ENCODE assay signal across 8 mouse cellular contexts in the genomic region with DNA sequence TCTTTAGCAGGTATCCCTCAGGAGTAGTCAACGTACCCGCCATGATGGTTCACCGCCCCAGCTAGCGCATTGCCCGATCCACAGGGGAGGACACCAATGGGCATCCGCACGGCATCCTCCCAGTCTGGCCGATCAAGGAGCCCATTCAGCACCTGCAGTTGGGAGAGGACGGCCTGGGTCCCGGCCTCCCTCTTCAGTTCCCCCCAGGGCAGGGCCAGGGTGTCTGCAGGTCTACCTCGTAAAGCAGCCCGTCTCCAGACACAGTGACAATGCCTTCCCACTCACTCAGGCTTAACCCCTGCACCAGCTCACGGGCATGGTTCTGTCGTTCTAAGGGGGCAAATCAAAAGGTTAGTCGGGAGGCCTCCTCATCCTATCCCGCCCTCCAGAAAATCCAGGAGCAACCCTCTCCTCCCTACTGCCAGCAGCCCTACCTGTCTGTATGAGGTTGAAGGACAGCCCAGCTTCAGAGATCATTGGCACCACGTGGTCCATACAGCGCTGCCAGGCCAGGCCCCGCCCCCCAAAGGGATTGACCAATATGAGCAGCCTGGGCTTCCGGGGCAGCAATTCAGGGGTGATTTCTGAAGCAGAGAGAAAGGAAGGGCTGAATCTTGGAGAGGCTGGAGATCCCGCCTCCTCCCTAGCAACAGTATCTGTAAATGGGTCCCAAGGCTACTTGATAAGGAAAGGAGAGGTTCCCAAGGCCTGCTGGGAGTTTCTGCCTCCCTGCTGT. TPM values are rescaled to one million over a fixed set of nuclear protein-coding genes. Genes with fewer than 3 reads are reported as not detected.
DNase-seq lines count a peak whose midpoint lies in the region; ATAC-seq and TF ChIP-seq lines count a peak whose summit lies in the region.

No protein-coding gene starts in this region.

- peaks cover 16% of the 10 kb centered on the region for H3K4me1 ChIP-seq in cortical plate, adult 2 months (ENCODE audit: control insufficient read depth, insufficient read depth, low read length)
- peaks cover 52% of the 10 kb centered on the region for H3K4me1 ChIP-seq in forebrain, embryonic 16.5 days (replicated peaks; ENCODE audit: control insufficient read depth, insufficient read depth, low read length)
- H3K4me1 ChIP-seq in forebrain, embryonic 10.5 days = peaks cover 73% of the 10 kb centered on the region

- peak; percentile 99 for DNase-seq in heart, adult 11 months
- no peak for DNase-seq in heart, adult 8-10 months (ENCODE audit: low spot score)
- peak; percentile 49 for DNase-seq in Muller cell, postnatal 12 days (ENCODE audit: inconsistent ontology term)
- peak; percentile 82 for DNase-seq in lung, postnatal 10 days
- DNase-seq in spleen, postnatal 10 days (ENCODE audit: low spot score in 2 of 2) = no peak
- no peak for DNase-seq in forebrain, embryonic 10.5 days (ENCODE audit: extremely low spot score, low spot score)

- ATAC-seq in forebrain, embryonic 16.5 days = no peak

- 89% methylated on average over 21 of the region's 21 CpGs for WGBS in forebrain, embryonic 16.5 days
- 90% methylated on average over 21 of the region's 21 CpGs for WGBS in forebrain, embryonic 10.5 days

- no peak overlapping the region for H3K9ac ChIP-seq in forebrain, embryonic 16.5 days (replicated peaks; ENCODE audit: low read depth, low read length)

- H3K27ac ChIP-seq in cortical plate, adult 2 months (ENCODE audit: insufficient read depth, low read length) = no peak overlapping the region
- H3K27ac ChIP-seq in forebrain, embryonic 16.5 days (ENCODE audit: low read length) = no peak overlapping the region
- no peak overlapping the region for H3K27ac ChIP-seq in forebrain, embryonic 10.5 days

- no peaks in the 10 kb centered on the region for H3K9me3 ChIP-seq in forebrain, embryonic 16.5 days (ENCODE audit: control insufficient read depth, low read length)
- H3K9me3 ChIP-seq in forebrain, embryonic 10.5 days = no peaks in the 10 kb centered on the region

- peaks cover 29% of the 10 kb centered on the region for H3K36me3 ChIP-seq in forebrain, embryonic 16.5 days (ENCODE audit: control insufficient read depth, insufficient read depth)
- peaks cover 45% of the 10 kb centered on the region for H3K36me3 ChIP-seq in forebrain, embryonic 10.5 days (replicated peaks)

- TF ChIP-seq CTCF in cortical plate, adult 2 months (IDR thresholded peaks at IDR 0.05; ENCODE audit: extremely low read depth, insufficient read depth, low read length) = no peak

- H3K27me3 ChIP-seq in forebrain, embryonic 16.5 days (replicated peaks; ENCODE audit: control insufficient read depth, insufficient read depth, low read length) = no peaks in the 10 kb centered on the region
- no peaks in the 10 kb centered on the region for H3K27me3 ChIP-seq in forebrain, embryonic 10.5 days (ENCODE audit: poor library complexity, severe bottlenecking)

- 0 out of 2 replicates have a peak, but pooled peaks have one; percentile 20 for TF ChIP-seq POLR2A in cortical plate, adult 2 months (IDR thresholded peaks at IDR 0.05; ENCODE audit: extremely low read depth, insufficient read depth, low read length)

- no peak overlapping the region for H3K4me3 ChIP-seq in cortical plate, adult 2 months (ENCODE audit: insufficient read depth, low read length)
- H3K4me3 ChIP-seq in forebrain, embryonic 16.5 days (replicated peaks; ENCODE audit: low read length) = no peak overlapping the region
- no peak overlapping the region for H3K4me3 ChIP-seq in forebrain, embryonic 10.5 days

- H3K4me2 ChIP-seq in forebrain, embryonic 16.5 days (ENCODE audit: low read length) = no peak overlapping the region

RNA-seq across cellular contexts. Expression of gene Rpl18, which starts 3.1 kb away (rescaled TPM):
- 100 to 1,000 TPM; 552 to 697 (median 598) TPM for total RNA-seq in heart, adult 8-10 months (2022)
- 255 and 261 TPM in 2 replicates for polyA plus RNA-seq in cortical plate, adult 2 months (2012; rRNA removed)
- polyA plus RNA-seq in forebrain, embryonic 16.5 days (2015; fragmentation: Nextera tagmentation; extraction: Ambion mirVana) = 567 and 579 TPM in 2 replicates
- 1,181 and 1,186 TPM in 2 replicates for polyA plus RNA-seq in forebrain, embryonic 10.5 days (2016; fragmentation: Nextera tagmentation; extraction: Ambion mirVana)

RNA-seq across cellular contexts. Expression of gene Sphk2, which starts 5.6 kb away (rescaled TPM):
- total RNA-seq in heart, adult 8-10 months (2022) = 10 to 100 TPM; 15.3 to 19.3 (median 18.4) TPM
- polyA plus RNA-seq in cortical plate, adult 2 months (2012; rRNA removed) = 22.5 and 23.5 TPM in 2 replicates
- polyA plus RNA-seq in forebrain, embryonic 16.5 days (2015; fragmentation: Nextera tagmentation; extraction: Ambion mirVana) = 29.9 and 31.1 TPM in 2 replicates
- polyA plus RNA-seq in forebrain, embryonic 10.5 days (2016; fragmentation: Nextera tagmentation; extraction: Ambion mirVana) = 34.0 and 36.6 TPM in 2 replicates

RNA-seq across cellular contexts. Expression of gene Dbp, which starts 7.3 kb away (rescaled TPM):
- total RNA-seq in heart, adult 8-10 months (2022) = 100 to 1,000 TPM in 3 of 4 experiments, 10 to 100 TPM in 1; 72.2 to 183 (median 152) TPM
- 251 and 257 TPM in 2 replicates for polyA plus RNA-seq in cortical plate, adult 2 months (2012; rRNA removed)
- polyA plus RNA-seq in forebrain, embryonic 16.5 days (2015; fragmentation: Nextera tagmentation; extraction: Ambion mirVana) = 4.1 and 4.3 TPM in 2 replicates
- polyA plus RNA-seq in forebrain, embryonic 10.5 days (2016; fragmentation: Nextera tagmentation; extraction: Ambion mirVana) = 2.6 and 2.7 TPM in 2 replicates

RNA-seq across cellular contexts. Expression of gene Fam83e, which starts 8.8 kb away (rescaled TPM):
- under 1 TPM; 0.19 to 0.55 (median 0.44) TPM for total RNA-seq in heart, adult 8-10 months (2022)
- polyA plus RNA-seq in cortical plate, adult 2 months (2012; rRNA removed) = 0.19 and 0.21 TPM in 2 replicates
- polyA plus RNA-seq in forebrain, embryonic 16.5 days (2015; fragmentation: Nextera tagmentation; extraction: Ambion mirVana) = 0.60 and 1.1 TPM in 2 replicates
- 2.6 and 3.3 TPM in 2 replicates for polyA plus RNA-seq in forebrain, embryonic 10.5 days (2016; fragmentation: Nextera tagmentation; extraction: Ambion mirVana)

RNA-seq across cellular contexts. Expression of gene Car11, which starts 12.5 kb away (rescaled TPM):
- total RNA-seq in heart, adult 8-10 months (2022) = 1 to 10 TPM; 5.5 to 8.7 (median 8.1) TPM
- polyA plus RNA-seq in cortical plate, adult 2 months (2012; rRNA removed) = 351 and 377 TPM in 2 replicates
- 40.1 and 64.4 TPM in 2 replicates for polyA plus RNA-seq in forebrain, embryonic 16.5 days (2015; fragmentation: Nextera tagmentation; extraction: Ambion mirVana)
- polyA plus RNA-seq in forebrain, embryonic 10.5 days (2016; fragmentation: Nextera tagmentation; extraction: Ambion mirVana) = 2.5 and 3.2 TPM in 2 replicates

Comparison
In these comparisons a context has a peak if more than half of its experiments do, and no peak if none do; other contexts are left out.
1. DNase-seq: peak in heart, adult 11 months (single experiment), Muller cell, postnatal 12 days (single experiment) and lung, postnatal 10 days (single experiment); none in heart, adult 8-10 months (single experiment), spleen, postnatal 10 days (0 of 2) and forebrain, embryonic 10.5 days (single experiment).
2. RNA of gene Dbp, which starts 7.3 kb away (polyA plus RNA-seq): 251 to 257 TPM in cortical plate, adult 2 months; 4.1 to 4.3 TPM in forebrain, embryonic 16.5 days and 2.6 to 2.7 TPM in forebrain, embryonic 10.5 days; every median in the first group is over 10 times any median in the second.